Mouse (Mus musculus): Measurements from ENCODE around the gene Slit1.

DNA sequence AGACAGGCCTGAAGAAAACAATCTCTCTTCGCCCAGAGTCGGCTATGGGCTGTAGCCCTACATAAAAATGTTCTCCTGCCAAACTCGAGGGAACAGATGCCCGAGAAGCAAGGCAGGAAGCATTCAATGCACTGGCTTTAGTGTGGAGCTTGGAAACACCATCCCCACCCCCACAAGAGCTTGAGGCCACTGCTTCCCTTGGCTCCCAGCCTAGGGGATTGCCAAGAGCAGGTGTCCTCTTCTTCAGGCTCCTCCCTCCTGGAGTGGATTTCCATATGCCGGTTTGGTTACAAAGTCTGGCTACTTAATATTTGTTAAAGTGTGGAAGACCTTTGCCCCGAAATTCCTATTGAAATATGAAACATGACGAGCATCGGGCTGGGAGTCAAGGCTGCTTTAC, 24.0 kb downstream of the Slit1 start:
- TF ChIP-seq GATA1 (IDR thresholded peaks at IDR 0.05; ENCODE audit: borderline replicate concordance, low read length) (no peak), FLI1 (IDR thresholded peaks at IDR 0.05; ENCODE audit: low read length) (no peak)

Measured in megakaryocyte, embryonic 14.5 days (primary cell).